Mouse (Mus musculus): ENCODE measurements around the gene Vps39.

Gene Vps39

GRCm38 (mm10) chr2:120299866-120300265, 53.1 kb downstream of the Vps39 start:
- no peak for DNase-seq (ENCODE audit: low spot score in 2 of 2)

GRCm38 (mm10) chr2:120296160-120296559, 56.8 kb downstream of the Vps39 start:
- no peak for DNase-seq (ENCODE audit: low spot score in 2 of 2)

- DNase-seq (ENCODE audit: low spot score in 2 of 2), result no peak
Measured at GRCm38 (mm10) chr2:120291471-120292078, 61.4 kb downstream of the Vps39 start.

- DNase-seq (ENCODE audit: low spot score in 2 of 2), result no peak
Measured at GRCm38 (mm10) chr2:120288995-120289394, 63.9 kb downstream of the Vps39 start, which contains the start of gene Pla2g4d. Gene Pla2g4d, minus strand, starts transcription at chr2:120289197.

GRCm38 (mm10) chr2:120288401-120288800, 64.5 kb downstream of the Vps39 start:
- DNase-seq (ENCODE audit: low spot score in 2 of 2), result no peak

- DNase-seq (ENCODE audit: low spot score in 2 of 2), result no peak
Measured at GRCm38 (mm10) chr2:120285639-120286038, 67.3 kb downstream of the Vps39 start.

- no peak for DNase-seq (ENCODE audit: low spot score in 2 of 2)
Measured at GRCm38 (mm10) chr2:120284705-120285104, 68.2 kb downstream of the Vps39 start.

GRCm38 (mm10) chr2:120284094-120284493, 68.8 kb downstream of the Vps39 start:
- no peak for DNase-seq (ENCODE audit: low spot score in 2 of 2)

GRCm38 (mm10) chr2:120283550-120283949, 69.4 kb downstream of the Vps39 start:
- DNase-seq (ENCODE audit: low spot score in 2 of 2), result no peak

GRCm38 (mm10) chr2:120281221-120281620, 71.7 kb downstream of the Vps39 start:
- DNase-seq (ENCODE audit: low spot score in 2 of 2), result no peak

GRCm38 (mm10) chr2:120279961-120280360, 73.0 kb downstream of the Vps39 start:
- DNase-seq (ENCODE audit: low spot score in 2 of 2), result peak in 1 of 2 experiments; percentile 37

- no peak for DNase-seq (ENCODE audit: low spot score in 2 of 2)
Measured at GRCm38 (mm10) chr2:120276951-120277350, 76.0 kb downstream of the Vps39 start.

- no peak for DNase-seq (ENCODE audit: low spot score in 2 of 2)
Measured at GRCm38 (mm10) chr2:120268635-120269034, 84.3 kb downstream of the Vps39 start.
